Mouse (Mus musculus): ENCODE measurements at regions not wholly inside any gene's neighbourhood (a gene's known extent, or its start where the extent isn't known, plus 50 kb on each side); places are given as distances from the start of the nearest gene placed in this dataset.

GRCm38 (mm10) chr3:149370517-149371227 is 380.3 kb upstream of the Adgrl2 start:
- no peak for DNase-seq (ENCODE audit: low read depth)

GRCm38 (mm10) chr3:149367888-149368287 is 377.5 kb upstream of the Adgrl2 start:
- DNase-seq (ENCODE audit: low read depth), result no peak

GRCm38 (mm10) chr3:149360164-149360563 is 369.8 kb upstream of the Adgrl2 start:
- no peak for DNase-seq (ENCODE audit: low read depth)

- DNase-seq (ENCODE audit: low read depth), result no peak
Observed at GRCm38 (mm10) chr3:149358570-149359193, 368.3 kb upstream of the Adgrl2 start.

DNA sequence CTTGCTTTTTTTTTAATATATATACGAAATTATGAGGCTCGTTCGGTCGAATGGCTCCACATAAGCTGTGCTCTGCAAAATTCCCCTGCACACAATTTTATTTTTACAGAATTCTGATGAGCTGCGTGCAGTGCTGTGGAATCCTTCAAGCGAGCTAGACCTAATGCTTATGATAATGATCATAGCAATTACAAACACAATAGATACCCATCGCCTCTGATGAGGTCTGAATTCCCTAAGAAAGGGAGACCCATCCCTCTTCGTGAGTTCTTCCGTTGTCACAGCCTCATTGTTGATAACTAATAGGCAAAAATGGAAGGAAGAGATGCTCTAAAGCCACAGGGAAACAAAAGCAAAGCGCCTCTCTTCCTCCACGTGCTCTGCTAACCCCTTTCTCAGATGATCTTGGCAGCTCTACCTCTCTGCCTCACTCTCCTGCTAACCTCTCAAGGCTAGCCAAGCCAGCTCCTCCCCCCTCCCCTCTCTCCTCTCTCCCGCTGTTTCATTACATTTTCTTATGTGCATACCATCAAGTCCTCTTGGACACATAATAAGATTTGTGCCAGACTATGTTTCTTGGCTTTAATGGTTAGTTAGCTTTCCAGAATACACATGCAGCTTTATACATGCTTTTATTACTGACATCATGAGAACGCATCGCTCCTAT is 367.7 kb upstream of the Adgrl2 start:
- DNase-seq (ENCODE audit: low read depth), result no peak

DNA sequence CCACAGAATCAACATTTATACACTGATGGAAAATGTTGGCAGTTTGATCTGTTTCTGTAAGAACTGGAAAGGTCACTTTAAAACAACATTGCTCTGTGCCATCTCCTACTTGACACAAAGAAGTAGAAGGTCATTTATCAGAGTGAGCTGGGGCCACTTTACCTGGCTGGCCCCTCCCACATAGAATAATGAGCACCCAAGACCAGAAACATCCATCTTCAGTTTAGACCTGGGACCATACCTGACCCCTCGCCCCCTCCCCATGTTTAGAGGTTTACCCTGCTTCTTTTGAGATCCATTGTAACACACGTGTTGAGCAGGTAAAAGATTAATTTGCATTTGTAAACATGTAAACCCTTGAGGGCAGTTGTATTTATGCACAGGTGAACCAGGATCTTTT is 366.8 kb upstream of the Adgrl2 start:
- DNase-seq (ENCODE audit: low read depth), result no peak

DNA sequence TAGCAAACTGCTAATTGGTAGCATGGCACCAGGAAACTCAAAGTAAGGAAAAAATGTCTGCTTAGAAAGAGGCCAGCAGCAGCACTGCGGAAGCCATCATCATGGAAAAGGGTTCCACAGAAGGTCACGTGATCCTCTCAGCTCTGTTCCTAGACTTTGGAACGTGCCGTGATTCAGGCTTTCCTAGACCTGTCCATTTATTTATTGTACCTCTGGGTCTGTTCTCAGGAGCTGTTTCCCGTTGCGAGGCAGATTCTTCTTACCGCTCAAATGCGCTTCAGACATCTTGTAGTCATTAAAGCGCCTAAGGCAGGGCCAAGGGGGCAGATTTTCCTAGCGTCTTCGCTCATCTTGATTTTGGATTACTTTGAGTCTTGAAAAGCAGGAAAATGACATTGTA is 365.0 kb upstream of the Adgrl2 start:
- DNase-seq (ENCODE audit: low read depth), result no peak

DNA sequence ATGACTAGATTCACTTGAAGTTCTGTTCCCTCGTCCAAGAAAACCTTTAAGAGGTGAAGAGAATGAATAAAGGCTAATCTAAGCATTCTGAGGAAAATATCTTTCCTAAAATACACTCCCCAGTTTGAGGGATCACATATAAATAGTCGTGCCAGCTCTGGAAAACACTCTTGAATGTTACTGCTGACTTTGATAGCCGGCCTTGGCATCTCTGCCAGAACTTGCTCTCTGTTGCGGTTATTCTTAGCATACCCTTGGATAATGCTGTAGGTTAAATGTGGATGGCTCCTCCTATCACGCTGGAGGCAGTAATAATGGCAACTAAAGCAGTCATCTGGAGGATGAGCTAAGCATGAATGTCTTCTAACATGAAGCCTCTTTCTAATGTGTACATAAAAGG is 363.6 kb upstream of the Adgrl2 start:
- DNase-seq (ENCODE audit: low read depth), result no peak

DNA sequence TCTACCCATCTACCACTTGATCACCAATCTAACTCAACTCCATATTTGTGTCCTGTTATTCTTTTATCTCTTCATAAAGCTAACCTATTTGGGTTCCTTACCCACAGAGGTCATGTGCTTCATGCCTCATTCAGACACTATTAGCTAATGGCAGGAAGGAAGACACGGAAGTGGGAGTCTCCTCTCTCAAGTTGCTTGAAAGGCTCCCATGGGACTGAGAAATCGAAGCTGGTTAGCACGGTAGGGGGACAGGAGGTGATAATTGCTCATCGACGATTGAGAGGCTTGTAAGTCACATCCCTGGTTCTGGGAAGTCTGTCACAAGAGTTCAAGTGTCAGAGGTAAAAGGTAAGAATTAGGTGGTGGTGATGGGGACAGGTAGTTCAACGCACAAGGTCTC is 362.2 kb upstream of the Adgrl2 start:
- no peak for DNase-seq (ENCODE audit: low read depth)

GRCm38 (mm10) chr3:149349731-149350130 is 359.4 kb upstream of the Adgrl2 start:
- DNase-seq (ENCODE audit: low read depth), result no peak

GRCm38 (mm10) chr3:149349211-149349697 is 358.9 kb upstream of the Adgrl2 start:
- DNase-seq (ENCODE audit: low read depth), result no peak

DNA sequence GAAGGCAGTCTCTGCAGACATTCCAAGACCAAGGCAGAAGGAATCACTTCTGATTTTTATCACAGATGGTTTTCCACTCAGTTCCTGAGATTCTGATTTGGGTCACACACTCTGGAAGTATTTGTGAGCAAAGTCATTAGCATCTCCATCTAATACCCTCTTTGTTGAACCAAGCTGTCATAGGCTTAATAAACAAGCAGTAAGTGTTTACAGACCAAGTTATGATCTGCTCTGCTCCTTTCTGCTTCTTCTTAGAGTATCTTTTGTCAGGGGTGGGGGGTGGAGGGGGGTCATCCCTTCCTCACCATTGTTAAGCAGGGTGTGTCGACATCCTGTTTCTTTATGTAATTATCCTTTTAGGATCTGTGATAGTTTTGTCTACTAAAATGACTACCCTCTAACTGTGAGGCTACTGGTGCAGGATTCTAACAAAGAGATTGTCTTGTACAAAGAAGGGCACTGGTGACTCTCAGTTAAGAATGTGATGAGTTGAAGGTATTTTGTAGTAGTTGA is 358.2 kb upstream of the Adgrl2 start:
- DNase-seq (ENCODE audit: low read depth), result no peak

DNA sequence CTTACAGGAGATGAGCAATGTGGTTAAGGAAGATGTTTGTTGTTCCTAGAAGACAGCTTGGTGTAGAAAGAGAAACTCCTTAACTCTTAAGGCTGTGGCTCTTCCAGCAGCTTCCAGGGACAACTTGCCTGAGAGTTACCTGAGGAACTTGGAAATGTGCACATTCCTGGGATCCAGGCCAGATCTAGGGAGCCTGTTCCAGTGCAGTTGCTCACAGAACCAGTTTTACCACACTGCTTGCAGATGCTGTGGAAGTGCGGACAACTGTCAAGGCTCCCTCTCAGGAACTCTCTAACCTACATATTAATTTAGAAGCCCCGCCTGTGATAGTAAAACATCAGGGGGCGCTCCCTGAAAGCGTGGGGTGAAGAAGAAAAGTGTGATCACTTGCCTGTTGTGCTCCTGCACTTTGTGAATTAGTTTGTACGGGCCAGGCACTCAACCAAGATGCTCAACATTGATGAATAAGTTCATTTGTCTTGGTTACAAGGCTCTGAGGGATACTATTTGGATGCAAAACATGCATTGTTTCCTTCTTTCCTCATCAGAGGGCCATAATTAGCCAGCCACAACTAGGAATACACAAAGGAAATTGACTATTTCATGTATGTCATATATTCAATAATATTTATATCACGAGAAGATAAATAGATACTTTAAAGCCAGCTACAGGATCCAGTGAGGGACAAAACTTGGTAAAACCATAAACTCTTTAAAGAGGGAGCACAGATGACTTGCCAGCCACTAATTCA is 357.1 kb upstream of the Adgrl2 start:
- DNase-seq (ENCODE audit: low read depth), result peak; percentile 85

DNA sequence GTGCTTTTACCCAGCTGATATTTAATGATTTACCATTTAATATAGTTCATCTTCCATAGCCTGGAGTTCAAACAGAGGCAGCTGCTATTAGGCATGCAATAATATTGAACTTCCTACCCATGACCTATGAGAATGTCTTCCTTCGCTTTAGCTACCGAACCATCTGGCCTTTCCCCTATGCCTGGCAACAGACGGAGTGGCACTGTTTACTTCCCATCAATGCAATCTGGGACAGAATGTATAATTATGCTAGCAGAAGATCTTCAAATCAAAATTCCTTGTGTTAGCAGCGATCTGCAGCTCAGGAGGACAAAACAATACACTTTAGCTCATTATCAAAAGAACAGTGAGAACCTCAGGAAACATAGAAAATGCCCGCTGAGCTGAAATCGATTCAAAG is 352.2 kb upstream of the Adgrl2 start:
- DNase-seq (ENCODE audit: low read depth), result no peak

GRCm38 (mm10) chr3:149339374-149339753 is 349.0 kb upstream of the Adgrl2 start:
- no peak for DNase-seq (ENCODE audit: low read depth)

GRCm38 (mm10) chr3:149338684-149339373 is 348.5 kb upstream of the Adgrl2 start:
- no peak for DNase-seq (ENCODE audit: low read depth)

- DNase-seq (ENCODE audit: low read depth), result no peak
Observed at GRCm38 (mm10) chr3:149335259-149335658, 344.9 kb upstream of the Adgrl2 start.

DNA sequence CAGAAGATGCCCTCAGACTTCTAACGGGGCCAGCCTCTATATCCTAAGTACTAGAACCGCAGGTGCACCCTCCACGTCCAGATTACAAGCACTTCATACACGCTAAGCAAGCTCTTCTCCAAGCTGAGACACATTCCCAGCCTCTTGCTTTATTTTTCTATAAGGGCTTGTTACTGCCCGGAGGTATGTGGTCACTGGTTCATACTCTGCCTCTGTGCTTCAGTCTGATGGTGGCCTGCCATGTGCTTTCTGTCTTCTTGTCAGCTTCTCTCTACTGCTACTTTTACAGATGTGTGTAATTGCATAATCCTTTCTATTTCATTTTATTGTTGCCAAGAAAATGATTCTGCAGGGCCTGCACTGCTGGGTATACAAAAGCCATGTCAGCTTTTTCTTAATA is 343.3 kb upstream of the Adgrl2 start:
- no peak for DNase-seq (ENCODE audit: low read depth)

GRCm38 (mm10) chr3:149333131-149333530 is 342.8 kb upstream of the Adgrl2 start:
- no peak for DNase-seq (ENCODE audit: low read depth)

GRCm38 (mm10) chr3:149332105-149332504 is 341.8 kb upstream of the Adgrl2 start:
- no peak for DNase-seq (ENCODE audit: low read depth)

GRCm38 (mm10) chr3:149331251-149331960 is 341.1 kb upstream of the Adgrl2 start:
- DNase-seq (ENCODE audit: low read depth), result no peak

Data from gonadal fat pad, adult 2 months (tissue).